Mouse (Mus musculus) E14TG2a.4 (cell line): ENCODE results near the gene Vmn1r81.

Experiments used
- CTCF ChIP-seq: conservative IDR thresholded peaks from 2 replicates; pipeline ENCODE4 v1.5.1; 2014; ENCODE audit warnings: low read length
- NANOG ChIP-seq: IDR thresholded peaks from 2 replicates; pipeline ENCODE4 v1.6.1; 2014; ENCODE audit warnings: borderline replicate concordance, low read length, mixed read lengths

- TF ChIP-seq CTCF: no peak
- TF ChIP-seq NANOG: no peak
These were observed at the start of gene Vmn1r81 for GRCm38 (mm10) chr7:12268169-12268568.
